Mouse (Mus musculus) thymus, postnatal 14 days (tissue): Measurements from ENCODE around the gene Chrnb2.
"Not testable (repeated sequence)": the region's sequence is repeated elsewhere in the genome, so short reads cannot be mapped to it uniquely, and the experiment has no call there.

ENCODE experiments used
- DNase-seq: peaks from one replicate; pipeline ENCODE4 v3.0.0; 2021

Gene Chrnb2

GRCm38 (mm10) chr3:89764119-89764724 is at the start of gene Chrnb2:
Gene Chrnb2, minus strand, starts transcription at chr3:89764632.
- peak; percentile 84 for DNase-seq

- no peak for DNase-seq
Measured at GRCm38 (mm10) chr3:89814051-89814450, 49.6 kb upstream of the Chrnb2 start.

GRCm38 (mm10) chr3:89812166-89812565 is 47.7 kb upstream of the Chrnb2 start:
- no peak for DNase-seq

GRCm38 (mm10) chr3:89810841-89811240 is 46.4 kb upstream of the Chrnb2 start:
- peak; percentile 26 for DNase-seq

GRCm38 (mm10) chr3:89808638-89809037 is 44.2 kb upstream of the Chrnb2 start:
- no peak for DNase-seq

GRCm38 (mm10) chr3:89807881-89808280 is 43.4 kb upstream of the Chrnb2 start:
- DNase-seq: no peak

GRCm38 (mm10) chr3:89807171-89807570 is 42.7 kb upstream of the Chrnb2 start:
- DNase-seq: no peak

- peak; percentile 32 for DNase-seq
Measured at GRCm38 (mm10) chr3:89806751-89807150, 42.3 kb upstream of the Chrnb2 start.

- no peak for DNase-seq
Measured at GRCm38 (mm10) chr3:89805179-89805578, 40.7 kb upstream of the Chrnb2 start.

GRCm38 (mm10) chr3:89802876-89803275 is 38.4 kb upstream of the Chrnb2 start:
- DNase-seq: no peak

- DNase-seq: no peak
Measured at GRCm38 (mm10) chr3:89801507-89801847, 37.0 kb upstream of the Chrnb2 start.

- DNase-seq: no peak
Measured at GRCm38 (mm10) chr3:89800774-89801506, 36.5 kb upstream of the Chrnb2 start.

GRCm38 (mm10) chr3:89800078-89800477 is 35.6 kb upstream of the Chrnb2 start:
- DNase-seq: not testable (repeated sequence)

- DNase-seq: no peak
Measured at GRCm38 (mm10) chr3:89799476-89799875, 35.0 kb upstream of the Chrnb2 start.

- no peak for DNase-seq
Measured at GRCm38 (mm10) chr3:89798518-89798917, 34.1 kb upstream of the Chrnb2 start.

GRCm38 (mm10) chr3:89796358-89796757 is 31.9 kb upstream of the Chrnb2 start:
- no peak for DNase-seq

- DNase-seq: no peak
Measured at GRCm38 (mm10) chr3:89795746-89796145, 31.3 kb upstream of the Chrnb2 start.

GRCm38 (mm10) chr3:89794616-89795015 is 30.2 kb upstream of the Chrnb2 start:
- DNase-seq: no peak

- no peak for DNase-seq
Measured at GRCm38 (mm10) chr3:89788680-89789352, 24.4 kb upstream of the Chrnb2 start.

GRCm38 (mm10) chr3:89786275-89786674 is 21.8 kb upstream of the Chrnb2 start:
- DNase-seq: no peak

GRCm38 (mm10) chr3:89784991-89785753 is 20.7 kb upstream of the Chrnb2 start:
- DNase-seq: no peak

GRCm38 (mm10) chr3:89781640-89782039 is 17.2 kb upstream of the Chrnb2 start:
- DNase-seq: no peak

- no peak for DNase-seq
Measured at GRCm38 (mm10) chr3:89780102-89780501, 15.7 kb upstream of the Chrnb2 start.
